Mouse (Mus musculus) liver, adult 2 months (tissue): ENCODE measurements around the gene Usp2. TPM values are rescaled to one million over a fixed set of nuclear protein-coding genes. Genes with fewer than 3 reads are reported as not detected.

Source experiments
- DNase-seq: peaks from one replicate; pipeline ENCODE4 v3.0.0-alpha.2; 2011; ENCODE audit warnings: low read depth, low spot score; ENCODE audit errors: extremely low read depth
- H3K27ac ChIP-seq: fragments of 200-500 bp; replicated peaks from 2 replicates; pipeline ENCODE4 v1.5.1; 2012; ENCODE audit warnings: low read depth, mild to moderate bottlenecking, control low read depth, inconsistent platforms, low read length; ENCODE audit not compliant: insufficient read depth
- H3K27me3 ChIP-seq: fragments of 200-500 bp; 2 replicates; pipeline ENCODE4 v1.6.1; 2012; ENCODE audit warnings: mild to moderate bottlenecking, moderate library complexity, low read length, inconsistent platforms; ENCODE audit not compliant: control insufficient read depth, insufficient read depth
- H3K36me3 ChIP-seq: fragments of 200-500 bp; 2 replicates; pipeline ENCODE4 v1.6.1; 2012; ENCODE audit warnings: low read length, inconsistent platforms; ENCODE audit not compliant: control insufficient read depth, insufficient read depth
- H3K4me1 ChIP-seq: fragments of 200-500 bp; 2 replicates; pipeline ENCODE4 v1.6.1; 2011; ENCODE audit warnings: low read length; ENCODE audit not compliant: control insufficient read depth, insufficient read depth
- H3K4me3 ChIP-seq: fragments of 200-500 bp; 2 replicates; pipeline ENCODE4 v1.5.1; 2011; ENCODE audit warnings: low read depth, mild to moderate bottlenecking, control low read depth, low read length, moderate library complexity; ENCODE audit not compliant: insufficient read depth
- H3K79me2 ChIP-seq: fragments of 200-500 bp; 2 replicates; pipeline ENCODE4 v1.6.1; 2012; ENCODE audit warnings: inconsistent platforms, mild to moderate bottlenecking, low read length, moderate library complexity; ENCODE audit not compliant: control insufficient read depth, insufficient read depth
- H3K9ac ChIP-seq: fragments of 200-500 bp; 2 replicates; pipeline ENCODE4 v1.6.1; 2012; ENCODE audit warnings: low read depth, mild to moderate bottlenecking, control low read depth, inconsistent platforms, low read length
- CTCF ChIP-seq: fragments of 200-500 bp; IDR thresholded peaks from 2 replicates; pipeline ENCODE4 v1.5.1; 2011; ENCODE audit warnings: low read depth, low read length, control low read depth
- POLR2A ChIP-seq: fragments of 200-500 bp; IDR thresholded peaks from 2 replicates; pipeline ENCODE4 v1.6.1; 2011; ENCODE audit warnings: low read length, control low read depth; ENCODE audit not compliant: insufficient read depth; ENCODE audit errors: extremely low read depth
- WGBS: fragments of 180-500 bp; shearing (Covaris S2); methylation state at CpG from one replicate; pipeline ENCODE4 v1.1.7; 2018; 5-methylcytosine and 5-hydroxymethylcytosine counted together
- polyA plus RNA-seq: library from polyadenylated mRNA; depleted of rRNA; stranded (reverse); fragments of >200 nt; gene quantifications from 2 replicates; pipeline ENCODE4 v1.2.3, GENCODE M21; 2012
- total RNA-seq: library from RNA; depleted of rRNA; stranded (reverse); fragments of >200 nt; gene quantifications from 2 replicates; pipeline ENCODE4 v1.2.3, GENCODE M21; 2014

Usp2 gene
- total and polyA plus RNA-seq, 2 experiments: 3.1 to 13.6 TPM

DNA sequence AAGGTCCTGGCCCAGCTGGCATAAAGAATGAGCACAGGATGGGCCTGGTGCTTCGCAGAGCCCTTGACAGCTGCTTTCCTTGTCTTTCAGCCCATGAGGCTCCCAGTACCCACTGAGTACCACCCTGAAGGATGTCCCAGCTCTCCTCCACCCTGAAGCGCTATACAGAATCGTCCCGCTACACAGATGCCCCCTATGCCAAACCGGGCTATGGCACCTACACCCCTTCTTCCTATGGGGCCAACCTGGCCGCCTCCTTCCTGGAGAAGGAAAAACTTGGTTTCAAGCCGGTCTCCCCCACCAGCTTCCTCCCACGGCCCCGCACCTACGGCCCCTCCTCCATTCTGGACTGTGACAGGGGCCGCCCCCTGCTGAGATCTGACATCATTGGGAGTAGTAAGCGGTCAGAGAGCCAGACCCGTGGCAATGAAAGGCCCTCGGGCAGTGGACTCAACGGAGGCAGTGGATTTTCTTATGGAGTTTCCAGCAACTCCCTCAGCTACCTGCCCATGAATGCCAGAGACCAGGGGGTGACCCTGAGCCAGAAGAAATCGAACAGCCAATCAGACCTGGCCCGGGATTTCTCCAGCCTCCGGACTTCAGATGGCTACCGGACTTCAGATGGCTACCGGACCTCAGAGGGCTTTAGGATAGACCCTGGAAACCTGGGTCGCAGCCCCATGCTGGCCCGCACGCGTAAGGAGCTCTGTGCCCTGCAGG lies 8.6 kb downstream of the Usp2 start:
- no peak for TF ChIP-seq POLR2A
- Histone ChIP-seq H3K27ac (no peak overlapping the region), H3K79me2 (no peaks in the 10 kb centered on the region), H3K36me3 (no peaks in the 10 kb centered on the region), H3K4me3 (no peak overlapping the region), H3K4me1 (peaks cover 19% of the 10 kb centered on the region), H3K27me3 (no peaks in the 10 kb centered on the region), H3K9ac (no peak overlapping the region)
- 89% methylated on average over 24 of the region's 24 CpGs for WGBS
- no peak for DNase-seq

DNA sequence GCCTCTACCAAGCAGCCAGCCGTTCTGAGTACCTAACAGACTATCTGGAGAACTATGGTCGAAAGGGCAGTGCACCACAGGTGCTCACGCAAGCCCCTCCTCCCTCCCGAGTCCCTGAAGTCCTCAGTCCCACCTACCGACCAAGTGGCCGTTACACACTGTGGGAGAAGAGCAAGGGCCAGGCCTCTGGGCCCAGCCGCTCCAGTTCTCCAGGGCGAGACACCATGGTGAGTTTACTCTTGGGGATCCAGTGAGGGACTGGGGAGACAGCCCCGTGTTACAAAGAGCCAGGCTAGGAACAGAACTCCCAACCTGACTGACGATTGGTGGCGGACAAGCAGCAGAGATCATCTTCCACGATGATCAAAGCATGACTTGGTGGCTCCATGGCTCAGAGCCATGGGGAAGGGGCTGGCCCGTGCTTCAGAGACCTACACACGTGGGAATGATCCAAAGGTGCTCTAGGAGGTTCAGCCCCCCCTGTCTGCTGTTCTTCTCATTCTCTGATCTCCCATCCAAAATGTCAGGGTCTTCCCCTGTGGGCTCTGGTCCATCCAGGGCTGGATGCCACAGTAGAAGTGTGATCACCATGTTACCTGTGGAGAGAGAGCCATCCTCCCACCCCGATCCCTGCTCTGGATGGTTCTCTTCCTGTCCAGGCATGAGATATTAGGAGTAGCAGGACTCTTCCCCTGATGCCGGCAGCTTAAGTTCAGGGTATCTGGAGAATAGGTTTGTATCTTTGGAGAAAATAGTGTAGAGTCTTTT lies 9.4 kb downstream of the Usp2 start:
- H3K4me1 ChIP-seq: peaks cover 19% of the 10 kb centered on the region
- WGBS: 83% methylated on average over 16 of the region's 16 CpGs

DNA sequence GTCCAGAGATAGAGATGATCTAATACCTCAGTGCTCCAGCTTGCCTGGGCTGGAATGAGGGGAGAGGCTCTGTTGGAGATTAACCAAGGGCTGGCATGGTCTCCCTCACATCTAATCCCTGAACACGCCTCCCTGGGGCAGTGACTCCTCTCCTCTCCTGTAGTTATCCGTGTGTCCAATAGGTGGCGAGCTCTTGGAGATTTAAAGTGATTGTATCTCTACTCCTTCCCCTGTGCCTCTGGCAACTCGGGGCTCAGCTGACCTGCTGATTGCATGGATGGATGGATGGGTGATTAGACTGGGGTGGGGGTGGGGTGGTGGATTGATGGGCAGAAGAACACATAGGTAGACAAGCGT lies 9.9 kb downstream of the Usp2 start:
- H3K36me3 ChIP-seq: no peaks in the 10 kb centered on the region
- H3K27ac ChIP-seq: no peak overlapping the region
- TF ChIP-seq POLR2A (no peak), CTCF (peak; percentile 59)
- peak; percentile 76 for DNase-seq
- no peaks in the 10 kb centered on the region for H3K79me2 ChIP-seq
- no peaks in the 10 kb centered on the region for H3K27me3 ChIP-seq
- H3K4me3 ChIP-seq: no peak overlapping the region
- H3K4me1 ChIP-seq: peaks cover 19% of the 10 kb centered on the region
- no peak overlapping the region for H3K9ac ChIP-seq
- 25% methylated on average over 5 of the region's 5 CpGs for WGBS

More for the DNA sequence above, 9.4 kb downstream of the Usp2 start:
- no peak overlapping the region for H3K27ac ChIP-seq
- DNase-seq: no peak
- H3K9ac ChIP-seq: no peak overlapping the region
- H3K4me3 ChIP-seq: no peak overlapping the region
- TF ChIP-seq CTCF (no peak), POLR2A (no peak)
- H3K79me2 ChIP-seq: no peaks in the 10 kb centered on the region
- H3K27me3 ChIP-seq: no peaks in the 10 kb centered on the region
- H3K36me3 ChIP-seq: no peaks in the 10 kb centered on the region

DNA sequence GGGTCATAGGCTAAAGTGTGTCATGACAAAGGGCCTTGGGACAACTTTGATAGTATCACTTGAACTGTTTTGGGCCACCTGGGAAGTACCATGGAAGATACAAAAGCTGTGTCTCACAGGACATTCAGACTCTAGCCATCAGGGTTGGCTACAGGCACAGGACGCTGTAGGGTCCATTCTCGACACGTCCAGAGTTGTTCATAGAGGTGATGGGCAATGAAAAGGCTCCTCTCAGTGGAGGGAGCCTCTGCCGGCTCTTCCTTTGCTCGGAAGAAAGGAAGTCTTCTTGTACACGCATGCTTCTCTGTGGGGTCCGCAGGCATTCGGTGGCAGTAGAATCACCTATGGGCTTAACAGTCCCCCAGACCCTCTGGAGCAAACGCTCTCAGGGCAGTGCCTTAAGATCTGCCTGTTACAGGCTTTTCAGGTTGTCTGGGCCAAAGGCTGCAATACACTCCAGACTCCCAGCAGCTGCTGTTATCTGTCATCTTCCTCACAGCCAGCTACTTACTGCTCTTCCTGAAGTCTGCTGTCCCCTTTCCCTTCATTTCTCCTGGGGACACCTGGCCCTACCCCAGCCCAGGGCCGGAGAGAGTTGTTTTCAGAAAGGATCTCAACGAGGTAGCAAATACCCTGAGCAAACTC lies 10.6 kb downstream of the Usp2 start:
- Histone ChIP-seq H3K9ac (no peak overlapping the region), H3K36me3 (no peaks in the 10 kb centered on the region), H3K79me2 (no peaks in the 10 kb centered on the region), H3K27me3 (no peaks in the 10 kb centered on the region), H3K4me3 (no peak overlapping the region), H3K4me1 (peaks cover 19% of the 10 kb centered on the region), H3K27ac (no peak overlapping the region)
- DNase-seq: no peak
- whole genome bisulfite sequencing: 87% methylated on average over 11 of the region's 11 CpGs
- TF ChIP-seq POLR2A (no peak), CTCF (no peak)

DNA sequence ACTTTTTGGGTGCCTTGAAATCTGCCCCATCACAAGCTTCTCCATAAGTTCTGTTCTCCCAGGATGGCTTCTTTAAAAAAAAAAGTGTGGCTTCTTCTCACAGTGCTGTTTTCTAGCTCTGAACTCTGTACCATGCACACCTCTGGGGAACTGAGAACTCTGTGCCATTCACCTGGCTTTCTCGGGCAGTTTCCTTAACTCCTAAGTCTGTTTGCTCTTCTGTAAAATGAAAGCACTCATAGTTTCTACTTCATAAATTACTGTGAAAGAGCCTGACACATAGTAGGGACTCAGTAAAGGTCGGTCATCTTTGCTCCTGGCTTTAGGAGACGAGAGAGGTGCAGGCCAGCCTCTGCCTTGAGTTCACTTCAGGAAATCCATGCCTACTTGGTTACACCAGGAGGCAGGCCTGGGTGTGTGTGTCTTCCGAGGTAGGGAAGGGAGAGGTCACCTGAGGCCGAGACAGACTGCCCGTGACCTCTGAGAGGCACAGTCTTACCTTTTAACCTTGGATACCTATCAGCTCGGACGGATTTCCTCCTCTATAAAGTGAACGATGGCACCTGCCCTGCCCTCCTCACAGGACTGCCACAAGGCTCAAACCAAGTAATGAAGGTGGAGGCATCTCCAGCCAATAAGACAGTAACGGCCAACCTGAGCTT lies 11.4 kb downstream of the Usp2 start:
- Histone ChIP-seq H3K27me3 (no peaks in the 10 kb centered on the region), H3K9ac (peak overlapping the region; percentile 11), H3K79me2 (no peaks in the 10 kb centered on the region), H3K4me1 (peaks cover 22% of the 10 kb centered on the region), H3K36me3 (no peaks in the 10 kb centered on the region), H3K27ac (peak overlapping the region; percentile 16), H3K4me3 (no peak overlapping the region)
- 61% methylated on average over 10 of the region's 10 CpGs for WGBS
- TF ChIP-seq CTCF (no peak), POLR2A (no peak)
- DNase-seq: peak; percentile 48
